Mouse (Mus musculus) kidney, embryonic 16.5 days (tissue): ENCODE measurements around the gene Abtb2. TPM values are rescaled to one million over a fixed set of nuclear protein-coding genes. Genes with fewer than 3 reads are reported as not detected.

Experiments used
- ATAC-seq: fragments of 200-750 bp; cut with Nextera tagmentation; 2 replicates; pipeline ENCODE4 v1.8.0; 2017; ENCODE audit warnings: moderate TSS enrichment; ENCODE audit not compliant: low FRiP score, low TSS enrichment
- H3K27ac ChIP-seq: fragments of 300-500 bp; sonication (generic); 2 replicates; pipeline ENCODE4 v1.5.1; 2014; ENCODE audit warnings: low read length
- H3K27me3 ChIP-seq: fragments of 300-500 bp; sonication (generic); 2 replicates; pipeline ENCODE4 v1.6.1; 2014; ENCODE audit warnings: low read length, control low read depth, mixed read lengths; ENCODE audit not compliant: insufficient read depth
- H3K36me3 ChIP-seq: fragments of 300-500 bp; sonication (generic); 2 replicates; pipeline ENCODE4 v1.6.1; 2014; ENCODE audit warnings: low read length, control low read depth, mixed read lengths; ENCODE audit not compliant: insufficient read depth
- H3K4me1 ChIP-seq: fragments of 300-500 bp; sonication (generic); 2 replicates; pipeline ENCODE4 v1.6.1; 2014; ENCODE audit warnings: low read length, control low read depth, mixed read lengths; ENCODE audit not compliant: insufficient read depth
- H3K4me2 ChIP-seq: fragments of 300-500 bp; sonication (generic); replicated peaks from 2 replicates; pipeline ENCODE4 v1.6.1; 2014; ENCODE audit warnings: low read depth, low read length
- H3K4me3 ChIP-seq: fragments of 300-500 bp; sonication (generic); 2 replicates; pipeline ENCODE4 v1.5.1; 2014; ENCODE audit warnings: mild to moderate bottlenecking, low read length
- H3K9ac ChIP-seq: fragments of 300-500 bp; sonication (generic); replicated peaks from 2 replicates; pipeline ENCODE4 v1.6.1; 2014; ENCODE audit warnings: low read length
- H3K9me3 ChIP-seq: fragments of 300-500 bp; sonication (generic); 2 replicates; pipeline ENCODE4 v1.6.1; 2016; ENCODE audit warnings: low read length, control low read depth
- WGBS: fragments of 180-500 bp; shearing (Covaris S2); extraction: QIAGEN DNeasy Blood & Tissue Kit; methylation state at CpG from one replicate; pipeline ENCODE4 v1.1.7; 2014; 5-methylcytosine and 5-hydroxymethylcytosine counted together
- polyA plus RNA-seq: library from polyadenylated mRNA; unstranded; fragments of >200 nt; fragmentation: Nextera tagmentation; extraction: Ambion mirVana; gene quantifications from 2 replicates; pipeline ENCODE4 v1.2.1, GENCODE M21; 2015

Gene Abtb2
- polyA plus RNA-seq, 1 experiment from 2014 or later: 9.3 TPM

DNA sequence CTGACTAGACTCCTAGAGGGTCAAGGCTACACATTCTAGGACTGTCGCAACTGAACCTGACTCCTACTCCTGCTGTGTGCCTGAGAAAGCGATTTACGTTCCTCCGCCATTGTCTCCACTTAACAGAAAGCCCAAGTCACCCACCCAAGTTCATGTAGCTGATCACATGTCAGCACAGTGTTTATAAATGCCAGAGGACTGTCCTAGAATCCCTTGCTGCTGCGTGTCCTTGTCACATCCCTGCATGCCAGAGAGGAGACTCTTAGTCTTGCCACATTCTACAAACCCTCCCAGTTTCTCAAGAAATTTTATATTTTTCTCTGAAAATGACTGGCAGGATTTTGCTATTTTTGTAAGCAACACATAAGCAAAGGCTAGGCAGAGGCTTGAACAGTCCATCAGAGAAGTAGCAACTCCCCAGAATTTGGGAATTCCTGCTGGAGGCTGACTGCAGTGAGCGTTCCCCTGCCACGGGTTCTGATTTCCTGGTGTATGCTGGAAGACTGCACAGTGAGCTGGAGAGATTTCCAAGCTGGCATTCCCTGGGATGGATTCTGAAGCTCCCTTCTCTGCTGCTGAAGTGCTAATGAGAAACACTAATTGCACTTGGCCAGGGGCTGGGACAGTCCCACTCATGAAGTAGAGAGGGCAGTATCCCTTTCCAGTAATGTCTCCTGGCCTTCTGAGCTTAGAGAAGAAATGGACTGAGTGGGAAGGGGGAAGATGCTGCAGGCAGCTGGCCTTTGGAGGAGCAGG lies 111.7 kb downstream of the Abtb2 start:
- WGBS: 59% methylated on average over 7 of the region's 7 CpGs

DNA sequence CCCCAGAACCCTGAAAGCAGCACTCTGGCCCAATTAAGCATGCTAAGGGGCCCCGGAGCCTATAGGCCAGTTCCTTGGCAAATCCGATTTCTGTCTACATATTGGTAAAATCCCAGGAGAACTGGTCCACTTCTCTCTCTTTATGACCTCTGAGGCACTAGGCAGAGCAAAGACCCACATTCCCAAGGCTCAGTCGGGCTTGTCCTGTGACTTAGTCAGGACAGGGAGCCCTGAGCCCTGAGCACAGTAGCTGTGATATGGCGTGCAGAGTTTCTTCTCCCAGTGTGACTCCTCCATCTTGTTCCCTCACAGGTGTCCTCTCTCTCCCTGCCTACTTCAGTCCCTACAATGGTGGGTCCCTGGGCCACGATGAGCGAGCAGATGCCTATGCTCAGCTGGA lies 112.3 kb downstream of the Abtb2 start:
- WGBS: 62% methylated on average over 6 of the region's 6 CpGs
- Histone ChIP-seq H3K9me3 (no peaks in the 10 kb centered on the region), H3K9ac (0 out of 2 replicates have a peak overlapping the region, but pooled peaks have one; percentile 8), H3K27me3 (no peaks in the 10 kb centered on the region), H3K27ac (no peak overlapping the region), H3K4me3 (no peak overlapping the region), H3K4me2 (no peak overlapping the region), H3K36me3 (no peaks in the 10 kb centered on the region), H3K4me1 (peaks cover 18% of the 10 kb centered on the region)
- ATAC-seq: peak; percentile 71

More for the DNA sequence above, 111.7 kb downstream of the Abtb2 start:
- no peaks in the 10 kb centered on the region for H3K9me3 ChIP-seq
- no peak overlapping the region for H3K27ac ChIP-seq
- ATAC-seq: no peak
- no peak overlapping the region for H3K9ac ChIP-seq
- peaks cover 17% of the 10 kb centered on the region for H3K4me1 ChIP-seq
- H3K4me2 ChIP-seq: no peak overlapping the region
- no peaks in the 10 kb centered on the region for H3K36me3 ChIP-seq
- no peaks in the 10 kb centered on the region for H3K27me3 ChIP-seq
- no peak overlapping the region for H3K4me3 ChIP-seq

DNA sequence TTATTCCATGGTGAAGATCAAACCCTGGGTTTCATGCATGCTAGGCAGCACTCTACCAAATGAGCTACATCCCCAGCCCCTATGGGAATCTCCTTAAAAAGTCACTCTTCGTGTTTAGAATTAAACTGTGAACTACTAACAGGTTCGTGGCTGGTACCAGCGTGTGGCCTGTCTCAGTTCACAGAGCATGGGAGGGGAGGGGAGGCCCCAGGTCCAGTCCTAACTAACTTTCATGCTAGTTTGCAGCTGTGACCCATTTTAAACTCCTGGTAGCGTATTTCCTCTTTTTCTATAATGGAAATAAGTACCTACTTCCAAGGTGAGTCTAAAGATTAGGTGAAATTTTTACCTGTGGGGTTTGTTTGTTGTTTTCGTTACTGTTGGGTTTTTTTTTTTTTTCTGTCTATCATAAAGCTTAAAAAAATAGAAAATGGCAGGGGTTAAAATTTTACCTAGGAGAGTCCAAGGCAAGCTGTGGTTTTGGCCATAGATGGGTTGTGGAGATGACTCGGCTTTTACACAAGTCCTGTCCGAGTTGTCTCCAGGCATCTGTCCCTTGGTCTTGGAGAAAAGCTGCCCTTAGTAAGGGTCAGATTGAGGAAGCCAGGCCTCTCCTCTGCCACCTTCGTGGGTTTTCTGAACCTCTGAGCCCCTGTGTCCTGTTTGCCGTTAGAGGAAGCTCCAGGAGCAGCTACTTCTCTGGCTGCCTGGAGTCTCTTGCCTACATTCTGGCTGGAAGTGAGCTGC lies 114.4 kb downstream of the Abtb2 start:
- WGBS: 70% methylated on average over 9 of the region's 9 CpGs
- H3K27me3 ChIP-seq: no peaks in the 10 kb centered on the region
- no peak overlapping the region for H3K4me2 ChIP-seq
- no peak for ATAC-seq
- no peak overlapping the region for H3K9ac ChIP-seq
- no peak overlapping the region for H3K4me3 ChIP-seq
- H3K9me3 ChIP-seq: no peaks in the 10 kb centered on the region
- H3K4me1 ChIP-seq: peaks cover 18% of the 10 kb centered on the region
- H3K36me3 ChIP-seq: no peaks in the 10 kb centered on the region
- no peak overlapping the region for H3K27ac ChIP-seq

DNA sequence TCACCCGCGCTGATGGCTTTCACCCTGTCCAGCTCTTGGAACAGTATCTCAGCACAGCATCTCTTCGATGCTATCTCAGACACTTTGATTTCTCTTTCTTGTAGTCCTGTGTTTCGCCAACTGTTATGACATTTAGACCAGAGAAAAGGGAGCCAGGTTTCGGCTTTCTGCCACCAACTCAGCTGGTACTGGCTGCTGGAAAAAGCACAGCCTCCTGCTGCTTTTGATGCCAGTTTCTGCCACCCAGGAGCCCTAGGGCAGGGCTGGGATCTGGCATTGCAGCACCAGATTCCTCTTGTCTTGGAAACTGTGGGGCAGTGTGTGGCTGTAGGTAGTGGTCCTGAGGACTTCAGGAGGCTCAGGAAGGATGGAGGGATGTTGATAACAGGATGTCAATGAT lies 115.0 kb downstream of the Abtb2 start:
- H3K4me3 ChIP-seq: no peak overlapping the region
- no peak overlapping the region for H3K4me2 ChIP-seq
- H3K27ac ChIP-seq: no peak overlapping the region
- peaks cover 18% of the 10 kb centered on the region for H3K4me1 ChIP-seq
- 74% methylated on average over 5 of the region's 5 CpGs for WGBS
- no peak overlapping the region for H3K9ac ChIP-seq
- H3K27me3 ChIP-seq: no peaks in the 10 kb centered on the region
- H3K9me3 ChIP-seq: no peaks in the 10 kb centered on the region
- no peaks in the 10 kb centered on the region for H3K36me3 ChIP-seq
- no peak for ATAC-seq

DNA sequence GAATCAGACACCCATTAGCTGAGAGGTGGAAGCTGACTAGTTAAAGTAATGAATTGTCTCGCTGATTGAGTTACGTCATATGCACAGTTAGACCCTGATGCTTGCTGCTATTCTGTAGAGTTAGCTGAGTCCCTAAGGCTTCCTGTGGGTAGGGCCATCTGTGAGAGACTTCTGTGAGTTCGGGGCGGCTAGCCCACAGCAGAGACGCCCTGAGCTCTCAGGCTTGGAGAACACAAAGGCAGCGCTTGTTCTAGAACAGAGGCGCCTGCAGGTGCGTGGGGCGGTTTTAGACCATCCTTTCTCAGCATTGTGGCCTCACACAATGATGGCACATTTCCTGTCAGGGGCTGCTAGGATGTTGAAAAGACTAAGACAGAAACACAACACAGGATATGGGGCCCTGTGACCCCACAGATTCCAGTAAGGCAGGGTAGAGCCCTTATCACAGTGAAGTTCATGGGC lies 116.2 kb downstream of the Abtb2 start:
- no peak for ATAC-seq
- 77% methylated on average over 9 of the region's 9 CpGs for WGBS
- no peak overlapping the region for H3K4me3 ChIP-seq

DNA sequence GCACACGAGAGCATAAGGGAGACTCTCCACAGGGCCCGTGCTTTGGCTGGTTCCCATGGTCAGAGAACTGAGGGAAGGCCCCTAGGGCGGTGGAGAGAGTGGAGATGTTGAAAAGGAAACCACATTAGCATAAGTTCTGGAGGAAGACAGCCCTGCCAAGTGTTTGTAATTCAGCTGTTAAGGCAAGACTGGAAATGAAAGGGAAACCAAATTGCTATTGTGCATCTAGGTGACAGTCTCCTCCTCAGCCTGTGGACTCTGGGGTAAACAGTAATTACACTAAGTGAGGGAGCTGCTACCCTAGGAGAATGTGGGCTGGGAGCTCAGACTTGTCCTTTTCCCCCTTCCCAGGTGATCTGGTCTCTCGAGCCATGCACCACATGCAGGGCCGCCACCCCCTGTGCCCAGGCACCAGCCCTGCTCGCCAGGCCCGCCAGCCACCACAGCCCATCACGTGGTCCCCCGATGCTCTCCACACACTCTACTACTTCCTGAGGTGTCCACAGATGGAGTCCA lies 116.9 kb downstream of the Abtb2 start:
- no peak overlapping the region for H3K9ac ChIP-seq
- H3K4me3 ChIP-seq: no peak overlapping the region
- H3K9me3 ChIP-seq: no peaks in the 10 kb centered on the region
- H3K4me2 ChIP-seq: no peak overlapping the region
- H3K27ac ChIP-seq: no peak overlapping the region
- 84% methylated on average over 9 of the region's 9 CpGs for WGBS
- H3K36me3 ChIP-seq: no peaks in the 10 kb centered on the region
- ATAC-seq: no peak
- H3K27me3 ChIP-seq: no peaks in the 10 kb centered on the region
- H3K4me1 ChIP-seq: peaks cover 12% of the 10 kb centered on the region

More for the DNA sequence above, 116.2 kb downstream of the Abtb2 start:
- Histone ChIP-seq H3K36me3 (no peaks in the 10 kb centered on the region), H3K9me3 (no peaks in the 10 kb centered on the region), H3K9ac (no peak overlapping the region), H3K27me3 (no peaks in the 10 kb centered on the region), H3K4me1 (peaks cover 18% of the 10 kb centered on the region), H3K27ac (no peak overlapping the region), H3K4me2 (no peak overlapping the region)

DNA sequence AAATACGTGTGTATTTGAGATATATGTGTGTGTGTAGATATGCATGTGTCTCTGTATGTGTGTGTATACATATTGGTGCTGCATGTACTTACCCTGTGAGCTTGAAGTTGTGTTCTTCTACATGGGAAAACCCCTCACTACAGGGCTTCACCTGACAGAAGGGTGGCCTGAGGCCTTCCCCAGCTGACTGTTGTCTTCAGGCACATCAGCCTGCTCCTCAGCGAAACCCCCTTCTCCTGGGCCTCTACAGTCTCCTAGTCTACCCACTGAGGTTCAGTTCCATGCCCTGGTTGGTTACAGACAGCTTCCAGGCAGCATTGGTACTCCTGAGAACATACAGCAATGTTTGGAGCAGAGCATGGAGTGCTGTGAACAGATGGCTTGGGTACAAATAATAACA lies 118.3 kb downstream of the Abtb2 start:
- no peaks in the 10 kb centered on the region for H3K27me3 ChIP-seq
- H3K9me3 ChIP-seq: no peaks in the 10 kb centered on the region
- no peak overlapping the region for H3K4me3 ChIP-seq
- H3K27ac ChIP-seq: no peak overlapping the region
- H3K4me2 ChIP-seq: no peak overlapping the region
- H3K9ac ChIP-seq: no peak overlapping the region
- H3K36me3 ChIP-seq: no peaks in the 10 kb centered on the region
- peaks cover 4% of the 10 kb centered on the region; the same call in 1 of the 2 replicates for H3K4me1 ChIP-seq
- ATAC-seq: no peak
- WGBS: 92% methylated on average over 2 of the region's 2 CpGs

DNA sequence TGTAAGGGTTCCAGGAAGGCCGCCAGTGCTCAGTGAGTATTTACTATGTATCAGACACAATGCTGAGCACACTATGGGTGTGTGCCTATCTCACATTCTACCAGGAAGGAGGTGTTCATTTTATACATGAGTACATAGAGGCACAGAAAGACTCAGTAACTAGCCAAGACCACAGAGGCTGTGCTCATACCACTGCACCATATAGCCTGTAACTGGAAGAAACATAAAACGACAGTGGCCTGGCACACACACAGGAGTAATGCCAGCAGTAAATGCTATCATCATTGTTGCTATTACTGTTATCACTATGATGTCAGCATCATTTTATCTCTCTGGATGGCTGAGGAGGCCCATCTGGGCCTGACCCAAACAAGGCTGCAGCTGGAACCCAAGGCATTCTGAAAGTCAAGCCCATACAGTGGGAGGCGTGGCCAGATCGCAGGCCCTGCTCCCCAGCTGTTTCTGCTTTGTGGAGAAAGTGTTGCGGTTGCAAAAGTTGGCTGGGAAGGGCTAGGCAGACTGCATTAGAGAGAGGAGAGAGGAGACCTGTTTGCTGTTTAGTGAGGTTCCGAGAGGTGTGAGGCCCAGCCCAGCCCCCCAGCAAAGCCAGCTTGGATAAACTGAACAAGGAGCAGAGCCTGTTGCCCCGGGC lies 118.9 kb downstream of the Abtb2 start:
- Histone ChIP-seq H3K27ac (no peak overlapping the region), H3K4me3 (no peak overlapping the region)
- 71% methylated on average over 7 of the region's 7 CpGs for WGBS

DNA sequence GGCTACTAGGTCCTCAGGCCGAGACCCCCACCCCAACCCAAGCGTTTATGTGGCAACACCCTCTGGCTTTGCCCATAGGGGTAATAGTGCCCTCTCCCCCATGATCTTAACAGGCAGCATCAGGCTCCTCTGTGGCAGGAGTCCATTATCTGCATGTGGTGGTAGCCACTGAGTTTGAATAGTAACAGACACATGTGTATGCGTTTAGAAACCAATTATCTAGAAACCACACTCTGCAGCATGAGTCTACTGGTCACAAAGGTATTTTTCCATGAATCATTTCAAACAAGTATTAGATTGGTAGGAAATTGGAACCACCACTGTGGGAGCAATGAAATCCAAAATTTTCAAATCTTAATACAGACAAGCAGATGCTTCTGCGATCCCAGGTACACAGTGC lies 119.5 kb downstream of the Abtb2 start:
- Histone ChIP-seq H3K4me2 (no peak overlapping the region), H3K36me3 (no peaks in the 10 kb centered on the region), H3K27me3 (no peaks in the 10 kb centered on the region), H3K27ac (no peak overlapping the region), H3K9me3 (no peaks in the 10 kb centered on the region), H3K9ac (no peak overlapping the region), H3K4me1 (peaks cover 4% of the 10 kb centered on the region; the same call in 1 of the 2 replicates), H3K4me3 (no peak overlapping the region)
- ATAC-seq: no peak
- 93% methylated on average over 4 of the region's 4 CpGs for WGBS

More for the DNA sequence above, 118.9 kb downstream of the Abtb2 start:
- Histone ChIP-seq H3K9ac (no peak overlapping the region), H3K27me3 (no peaks in the 10 kb centered on the region), H3K36me3 (no peaks in the 10 kb centered on the region), H3K4me1 (peaks cover 4% of the 10 kb centered on the region; the same call in 1 of the 2 replicates), H3K9me3 (no peaks in the 10 kb centered on the region), H3K4me2 (no peak overlapping the region)
- ATAC-seq: peak; percentile 58; the same call in 1 of the 2 replicates
